Mouse (Mus musculus) regulatory T cell (primary cell): ENCODE measurements around the gene Rpp25.

Source experiments
- in situ Hi-C: fragments of 300-600 bp; cut with MboI, MseI; formaldehyde crosslinking; loops from one replicate; pipeline ENCODE4 v1.15.1; 2025; ENCODE audit warnings: high pct_unique_total_duplicates

The Rpp25 gene

GRCm38 (mm10) chr9:57503622-57504380 is at the start of gene Rpp25:
Rpp25 (plus strand) TSS chr9:57504026.
- in situ Hi-C loops = no loop called here

- in situ Hi-C loops = no loop called here
These were observed 44.1 kb upstream of the Rpp25 start for GRCm38 (mm10) chr9:57459707-57460106.

- in situ Hi-C loops = no loop called here
These were observed 41.0 kb upstream of the Rpp25 start for GRCm38 (mm10) chr9:57462866-57463265.

GRCm38 (mm10) chr9:57466101-57466500 is 37.7 kb upstream of the Rpp25 start:
- in situ Hi-C loops = no loop called here

- in situ Hi-C loops = no loop called here
These were observed 36.5 kb upstream of the Rpp25 start for GRCm38 (mm10) chr9:57467271-57467771.

DNA sequence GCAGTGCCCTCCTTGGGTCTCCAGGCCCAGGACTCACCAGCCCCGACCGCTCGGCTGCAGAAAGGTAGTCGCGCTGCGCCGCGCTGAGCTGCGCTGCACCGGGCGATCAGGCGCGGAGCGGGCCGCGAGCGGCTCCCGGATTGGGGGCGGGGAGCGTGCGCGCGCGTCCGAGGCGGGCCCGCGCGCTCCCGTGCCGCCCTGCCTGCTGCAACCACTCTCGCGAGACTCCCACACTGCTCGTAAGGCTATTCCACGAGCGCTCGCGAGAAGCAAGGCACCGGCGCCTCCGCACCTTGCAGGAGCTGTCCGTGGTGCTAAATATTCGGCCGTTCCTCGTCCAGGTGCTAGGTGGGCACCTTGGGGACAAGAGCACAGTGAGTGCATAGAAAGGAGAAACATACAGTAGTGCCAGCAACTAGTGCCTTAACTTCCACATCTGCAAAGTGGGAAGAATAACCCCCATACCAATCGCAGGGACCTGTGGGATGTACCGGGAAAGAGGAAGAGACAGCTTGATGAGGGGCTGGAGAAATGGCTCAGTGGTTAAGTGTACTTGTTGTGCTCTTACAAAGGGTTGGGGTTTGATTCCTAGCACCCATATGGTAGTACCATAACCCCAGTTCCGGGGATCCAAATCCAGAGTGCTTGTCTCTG is 35.8 kb upstream of the Rpp25 start, which contains the start of gene Scamp5:
TSS of gene Scamp5 (minus strand) at position 165 of the 654 bp plus-strand sequence.
- in situ Hi-C loops = no loop called here

GRCm38 (mm10) chr9:57468914-57469313 is 34.9 kb upstream of the Rpp25 start:
- in situ Hi-C loops = no loop called here

DNA sequence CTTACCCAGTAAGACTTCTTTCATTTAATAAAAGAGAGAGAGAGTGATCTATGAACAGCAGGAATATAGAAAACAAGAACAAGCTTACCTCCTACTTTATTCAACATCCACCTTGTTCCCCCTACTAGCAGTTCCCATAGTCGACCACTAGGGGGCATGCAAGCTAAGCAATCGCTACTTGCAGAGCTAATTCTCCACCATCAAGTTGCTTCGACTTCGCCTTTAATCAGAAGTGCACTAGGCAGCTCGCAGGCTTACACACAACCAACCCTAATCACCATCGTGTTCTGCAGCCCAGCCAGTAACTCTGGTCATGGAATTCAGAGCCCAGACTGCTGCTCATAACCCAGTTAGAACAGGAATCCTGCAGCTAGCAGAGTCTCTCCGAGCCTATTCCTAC is 18.1 kb upstream of the Rpp25 start:
- in situ Hi-C loops = no loop called here

DNA sequence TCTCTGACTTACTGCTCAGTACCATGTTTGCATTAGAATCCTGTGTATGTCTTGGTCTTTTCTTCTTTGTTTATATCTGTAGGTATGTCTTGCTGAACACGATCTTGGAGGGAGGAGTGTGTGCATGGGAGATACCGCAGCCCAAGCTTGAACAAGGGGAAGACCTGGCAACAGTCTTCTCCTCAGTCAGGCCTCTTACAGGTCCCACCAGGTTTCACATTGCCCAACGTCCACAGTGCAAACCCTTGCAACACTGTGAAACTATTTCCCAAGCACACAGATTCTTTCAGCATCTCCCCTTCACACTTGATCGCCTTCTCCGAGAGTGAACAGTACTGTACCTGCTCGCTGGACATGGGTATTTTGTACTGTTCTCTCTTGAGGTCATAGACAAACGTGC is 16.0 kb upstream of the Rpp25 start:
- in situ Hi-C loops = no loop called here

DNA sequence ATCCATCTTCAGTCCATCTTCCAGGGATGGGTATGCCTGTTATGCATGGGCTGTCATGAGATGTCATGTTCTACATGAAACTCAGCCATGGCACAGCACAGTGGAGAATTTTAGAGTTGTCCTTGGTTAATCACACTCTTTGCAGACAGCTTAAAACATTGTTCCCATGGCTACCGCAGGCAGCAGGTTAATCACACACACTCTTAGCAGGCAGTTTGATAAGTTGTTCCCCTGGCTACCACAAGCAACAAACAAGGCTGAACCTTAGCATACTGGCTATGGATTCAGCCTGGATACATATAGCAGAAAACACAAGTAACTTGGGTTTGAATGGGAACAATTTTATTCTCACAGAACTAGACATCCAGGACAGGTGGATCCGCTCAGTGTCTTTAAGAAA is 10.3 kb upstream of the Rpp25 start:
- in situ Hi-C loops = no loop called here

GRCm38 (mm10) chr9:57494970-57495369 is 8.9 kb upstream of the Rpp25 start:
- in situ Hi-C loops = no loop called here

DNA sequence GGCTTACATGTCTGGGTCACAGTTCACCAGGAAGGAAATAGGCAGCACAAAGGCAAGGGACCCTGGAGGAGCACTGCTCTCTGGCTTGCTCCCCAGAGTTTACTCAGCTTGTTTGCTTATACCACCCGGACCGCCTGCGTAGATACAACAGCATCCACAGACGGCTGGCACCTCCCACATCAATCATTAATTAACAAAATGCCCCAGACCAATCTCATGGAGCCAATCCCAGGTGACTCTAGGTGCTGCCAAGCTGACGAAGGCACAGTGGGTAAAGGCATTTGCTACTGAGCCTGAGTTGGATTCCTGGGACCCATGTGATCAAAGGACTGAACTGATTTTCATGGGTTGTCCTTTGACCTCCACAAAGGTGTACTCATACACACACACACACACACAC is 6.6 kb upstream of the Rpp25 start:
- in situ Hi-C loops = no loop called here

- in situ Hi-C loops = no loop called here
These were observed 5.3 kb upstream of the Rpp25 start for GRCm38 (mm10) chr9:57498536-57498935.

- in situ Hi-C loops = no loop called here
These were observed 2.4 kb upstream of the Rpp25 start for GRCm38 (mm10) chr9:57501452-57501851.

GRCm38 (mm10) chr9:57501861-57502260 is 2.0 kb upstream of the Rpp25 start:
- in situ Hi-C loops = no loop called here

GRCm38 (mm10) chr9:57502911-57503621 is 760 bp upstream of the Rpp25 start:
- in situ Hi-C loops = no loop called here

DNA sequence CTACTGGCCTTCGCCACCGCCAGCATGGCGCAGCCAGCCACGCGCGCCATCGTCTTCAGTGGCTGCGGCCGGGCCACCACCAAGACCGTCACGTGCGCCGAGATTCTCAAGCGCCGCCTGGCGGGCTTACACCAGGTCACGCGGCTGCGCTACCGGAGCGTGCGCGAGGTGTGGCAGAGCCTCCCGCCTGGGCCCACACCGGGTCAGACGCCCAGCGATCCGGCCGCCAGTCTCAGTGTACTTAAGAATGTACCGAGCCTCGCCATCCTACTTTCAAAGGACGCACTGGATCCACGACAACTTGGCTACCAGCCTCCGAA is 515 bp downstream of the Rpp25 start:
- in situ Hi-C loops = no loop called here

GRCm38 (mm10) chr9:57504891-57505290 is 1.1 kb downstream of the Rpp25 start:
- in situ Hi-C loops = no loop called here

- in situ Hi-C loops = no loop called here
These were observed 1.9 kb downstream of the Rpp25 start for GRCm38 (mm10) chr9:57505700-57506099.

DNA sequence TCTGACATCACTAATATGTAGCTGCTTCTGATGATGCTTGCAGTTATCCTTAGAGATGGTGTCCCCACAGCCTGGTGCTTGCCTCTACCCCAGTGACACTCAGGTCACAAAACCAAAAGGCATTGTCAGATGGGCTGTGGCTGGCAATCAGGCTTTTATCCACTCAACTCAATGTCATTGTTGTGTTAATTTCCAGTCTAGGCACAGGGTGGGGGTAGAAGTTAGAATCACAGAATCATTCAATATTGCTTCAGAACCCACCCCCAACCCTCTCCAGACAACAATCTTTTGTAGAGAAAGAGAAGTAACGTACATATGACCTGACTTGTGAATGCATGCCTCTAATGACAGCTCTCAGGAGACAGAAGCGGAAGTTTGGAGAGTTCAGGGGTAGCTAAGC is 6.8 kb downstream of the Rpp25 start:
- in situ Hi-C loops = no loop called here

- in situ Hi-C loops = no loop called here
These were observed 13.3 kb downstream of the Rpp25 start for GRCm38 (mm10) chr9:57517113-57517512.

GRCm38 (mm10) chr9:57520375-57521055 is 16.7 kb downstream of the Rpp25 start:
- in situ Hi-C loops = no loop called here
